Mouse (Mus musculus) leukemia stem cell, adult 10-12 weeks (primary cell): ENCODE results near the gene Adarb2. TPM values are rescaled to one million over a fixed set of nuclear protein-coding genes. Genes with fewer than 3 reads are reported as not detected.

Source experiments
- polyA plus RNA-seq: library from polyadenylated mRNA; stranded (reverse); fragments of >175 nt; gene quantifications from 2 replicates; pipeline ENCODE4 v1.2.3, GENCODE M21; 2012; ENCODE audit warnings: low replicate concordance

The Adarb2 gene
- polyA plus RNA-seq: not detected in 2 replicates

GRCm38 (mm10) chr13:8202681-8203476 lies at the start of gene Adarb2:
Gene Adarb2 (plus strand): TSS chr13:8202866.

